Mouse (Mus musculus) CH12.LX (cell line): ENCODE results near the gene Mrps12.

ENCODE experiments used
- CTCF ChIP-seq, 2 experiments: IDR thresholded peaks in 1 of 2; conservative IDR thresholded peaks in 1 of 2; 2 replicates each; pipeline ENCODE4 v1.5.1; 2011 to 2012; ENCODE audit warnings: low read depth in 2 of 2, low read length in 2 of 2, improper control_type of control experiment in 1 of 2, inconsistent platforms in 1 of 2, mild to moderate bottlenecking in 1 of 2, moderate library complexity in 1 of 2
- JUND ChIP-seq: conservative IDR thresholded peaks from 2 replicates; pipeline ENCODE4 v1.6.1; 2011; ENCODE audit warnings: low read depth, low read length, improper control_type of control experiment
- MAFK ChIP-seq: IDR thresholded peaks from 2 replicates; pipeline ENCODE4 v1.6.1; 2011; ENCODE audit warnings: low read length, improper control_type of control experiment; ENCODE audit not compliant: insufficient replicate concordance
- MAX ChIP-seq: IDR thresholded peaks from 2 replicates; pipeline ENCODE4 v1.6.1; 2011; ENCODE audit warnings: low read length, improper control_type of control experiment
- MYC ChIP-seq: IDR thresholded peaks from 2 replicates; pipeline ENCODE4 v1.6.1; 2011; ENCODE audit warnings: low read depth, mild to moderate bottlenecking, improper control_type of control experiment, low read length
- POLR2A ChIP-seq: IDR thresholded peaks from 2 replicates; pipeline ENCODE4 v1.6.1; 2011; ENCODE audit warnings: low read depth, mild to moderate bottlenecking, improper control_type of control experiment, low read length
- UBTF ChIP-seq: IDR thresholded peaks from 2 replicates; pipeline ENCODE4 v1.6.1; 2012; ENCODE audit warnings: low read depth, mild to moderate bottlenecking, inconsistent platforms, low read length, improper control_type of control experiment, moderate library complexity

- no peak for TF ChIP-seq UBTF
- TF ChIP-seq CTCF (conservative IDR thresholded peaks at IDR 0.05 in 1 of 2, IDR thresholded peaks at IDR 0.05 in 1 of 2; ENCODE audit: low read depth in 2 of 2, low read length in 2 of 2) = no peak
- no peak for TF ChIP-seq POLR2A
- no peak for TF ChIP-seq MAX
- no peak for TF ChIP-seq JUND
- no peak for TF ChIP-seq MAFK
- TF ChIP-seq MYC = no peak
Measured at GRCm38 (mm10) chr7:28702601-28703143, 38.9 kb downstream of the Mrps12 start.
